ENCODE assay signal across 9 mouse cellular contexts in genomic region chr13:92592786-92593635, GRCm38 (mm10). TPM values are rescaled to one million over a fixed set of nuclear protein-coding genes. Genes with fewer than 3 reads are reported as not detected.
DNase-seq lines count a peak whose midpoint lies in the region; ATAC-seq lines count a peak whose summit lies in the region.
"Had no signal": no experiment of that assay in that cellular context is flagged by ENCODE, and none has a peak within 500 bp of the region (broad histone marks: within the 10 kb centered on the region; RNA-seq: fewer than 3 reads in every experiment).

No protein-coding gene starts in this region.

- peak overlapping the region; percentile 29 for H3K4me2 ChIP-seq in kidney, embryonic 16.5 days (replicated peaks; ENCODE audit: low read depth, low read length)
- peak overlapping the region; percentile 35; the same call in 1 of the 2 replicates for H3K4me2 ChIP-seq in heart, embryonic 15.5 days
- no peak overlapping the region for H3K4me2 ChIP-seq in neural tube, embryonic 11.5 days (ENCODE audit: low read depth)

- H3K36me3 ChIP-seq in kidney, embryonic 16.5 days (ENCODE audit: insufficient read depth, low read length): no peaks in the 10 kb centered on the region
- H3K36me3 ChIP-seq in heart, embryonic 15.5 days: no peaks in the 10 kb centered on the region
- no peaks in the 10 kb centered on the region for H3K36me3 ChIP-seq in limb, embryonic 10.5 days
- H3K36me3 ChIP-seq in neural tube, embryonic 11.5 days (ENCODE audit: control insufficient read depth, insufficient read depth, low read length): no peaks in the 10 kb centered on the region

- H3K4me3 ChIP-seq in kidney, embryonic 16.5 days (ENCODE audit: low read length): no peak overlapping the region
- H3K4me3 ChIP-seq in heart, embryonic 15.5 days: no peak overlapping the region
- H3K4me3 ChIP-seq in limb, embryonic 10.5 days: no peak overlapping the region
- H3K4me3 ChIP-seq in neural tube, embryonic 11.5 days (ENCODE audit: low read depth, low read length): no peak overlapping the region

- H3K27me3 ChIP-seq in kidney, embryonic 16.5 days (ENCODE audit: insufficient read depth, low read length): no peaks in the 10 kb centered on the region
- no peaks in the 10 kb centered on the region for H3K27me3 ChIP-seq in heart, embryonic 15.5 days
- no peaks in the 10 kb centered on the region for H3K27me3 ChIP-seq in limb, embryonic 10.5 days (ENCODE audit: low read depth, poor library complexity, severe bottlenecking)
- H3K27me3 ChIP-seq in neural tube, embryonic 11.5 days (ENCODE audit: control insufficient read depth, insufficient read depth, low read length): no peaks in the 10 kb centered on the region

- no peak for DNase-seq in kidney, adult 8-10 months
- peak; percentile 36 for DNase-seq in limb, embryonic 10.5 days (ENCODE audit: low spot score)
- DNase-seq in neural tube, embryonic 11.5 days (ENCODE audit: low spot score): peak; percentile 49
- DNase-seq in thymus, postnatal 0 days (ENCODE audit: low spot score): no peak
- no peak for DNase-seq in cerebellum, postnatal 36 days

- peak overlapping the region; percentile 90 for H3K27ac ChIP-seq in kidney, embryonic 16.5 days (ENCODE audit: low read length)
- peak overlapping the region; percentile 54 for H3K27ac ChIP-seq in heart, embryonic 15.5 days
- H3K27ac ChIP-seq in limb, embryonic 10.5 days: peak overlapping the region; percentile 56
- no peak overlapping the region for H3K27ac ChIP-seq in neural tube, embryonic 11.5 days (ENCODE audit: low read depth, low read length)

- ATAC-seq in kidney, embryonic 16.5 days (ENCODE audit: low FRiP score, low TSS enrichment): peak; percentile 94
- ATAC-seq in common myeloid progenitor, adult 5-6 weeks (replicated peaks; ENCODE audit: low read depth, poor library complexity, severe bottlenecking): peak; percentile 91
- ATAC-seq in heart, embryonic 15.5 days (replicated peaks; ENCODE audit: insufficient number of reproducible peaks, insufficient read depth, low FRiP score, low read depth): peak; percentile 58
- peak; percentile 52 for ATAC-seq in neural tube, embryonic 11.5 days (ENCODE audit: insufficient read depth, low FRiP score, low TSS enrichment)

- peaks cover 34% of the 10 kb centered on the region for H3K4me1 ChIP-seq in kidney, embryonic 16.5 days (ENCODE audit: insufficient read depth, low read length)
- peaks cover 26% of the 10 kb centered on the region for H3K4me1 ChIP-seq in heart, embryonic 15.5 days (replicated peaks)
- H3K4me1 ChIP-seq in limb, embryonic 10.5 days: peaks cover 28% of the 10 kb centered on the region
- peaks cover 19% of the 10 kb centered on the region for H3K4me1 ChIP-seq in neural tube, embryonic 11.5 days (ENCODE audit: control insufficient read depth, insufficient read depth, low read length)

- H3K9ac ChIP-seq in kidney, embryonic 16.5 days (replicated peaks; ENCODE audit: low read length): no peak overlapping the region
- no peak overlapping the region for H3K9ac ChIP-seq in heart, embryonic 15.5 days
- no peak overlapping the region for H3K9ac ChIP-seq in neural tube, embryonic 11.5 days (ENCODE audit: low read length)

- 6% methylated on average over 12 of the region's 12 CpGs for WGBS in kidney, embryonic 16.5 days
- 14% methylated on average over 12 of the region's 12 CpGs for WGBS in heart, embryonic 15.5 days
- 31% methylated on average over 12 of the region's 12 CpGs for WGBS in limb, embryonic 10.5 days
- 11% methylated on average over 12 of the region's 12 CpGs for WGBS in neural tube, embryonic 11.5 days

- H3K9me3 ChIP-seq in kidney, embryonic 16.5 days (ENCODE audit: low read length): no peaks in the 10 kb centered on the region
- no peaks in the 10 kb centered on the region for H3K9me3 ChIP-seq in heart, embryonic 15.5 days (replicated peaks)
- H3K9me3 ChIP-seq in limb, embryonic 10.5 days (replicated peaks): no peaks in the 10 kb centered on the region
- H3K9me3 ChIP-seq in neural tube, embryonic 11.5 days (ENCODE audit: control insufficient read depth, low read length): no peaks in the 10 kb centered on the region

RNA-seq across cellular contexts. Expression of gene Spz1, which starts 17.0 kb away (rescaled TPM):
- not detected in 2 replicates for polyA plus RNA-seq in kidney, embryonic 16.5 days (2015; fragmentation: Nextera tagmentation; extraction: Ambion mirVana)
- total RNA-seq in common myeloid progenitor, adult 5-6 weeks (2017): not detected in 2 replicates
- polyA plus RNA-seq in heart, embryonic 15.5 days (2015; fragmentation: Nextera tagmentation; extraction: Ambion mirVana): not detected in 2 replicates
- not detected in 2 replicates for polyA plus RNA-seq in limb, embryonic 10.5 days (2016; fragmentation: Nextera tagmentation; extraction: Ambion mirVana)
- not detected in 2 replicates for polyA plus RNA-seq in neural tube, embryonic 11.5 days (2014; fragmentation: Nextera tagmentation; extraction: Ambion mirVana)
- polyA plus RNA-seq in thymus, postnatal 0 days (2015; fragmentation: Nextera tagmentation; extraction: Ambion mirVana): not detected in 2 replicates
- polyA plus RNA-seq: frontal cortex, adult 2 months had no signal

RNA-seq across cellular contexts. Expression of gene Serinc5, which starts 17.9 kb away (rescaled TPM):
- 19.7 and 20.1 TPM in 2 replicates for polyA plus RNA-seq in kidney, embryonic 16.5 days (2015; fragmentation: Nextera tagmentation; extraction: Ambion mirVana)
- 11.3 and 15.5 TPM in 2 replicates for total RNA-seq in common myeloid progenitor, adult 5-6 weeks (2017)
- polyA plus RNA-seq in heart, embryonic 15.5 days (2015; fragmentation: Nextera tagmentation; extraction: Ambion mirVana): 9.6 and 11.3 TPM in 2 replicates
- polyA plus RNA-seq in limb, embryonic 10.5 days (2016; fragmentation: Nextera tagmentation; extraction: Ambion mirVana): 9.1 and 10.1 TPM in 2 replicates
- 18.0 and 21.0 TPM in 2 replicates for polyA plus RNA-seq in neural tube, embryonic 11.5 days (2014; fragmentation: Nextera tagmentation; extraction: Ambion mirVana)
- polyA plus RNA-seq in thymus, postnatal 0 days (2015; fragmentation: Nextera tagmentation; extraction: Ambion mirVana): 27.0 and 32.2 TPM in 2 replicates

Comparison
In these comparisons a context has a peak if more than half of its experiments do, and no peak if none do; other contexts are left out.
1. DNase-seq: peak in limb, embryonic 10.5 days (single experiment) and neural tube, embryonic 11.5 days (single experiment); none in kidney, adult 8-10 months (0 of 2), thymus, postnatal 0 days (single experiment) and cerebellum, postnatal 36 days (0 of 2).
2. Peak in every context shown above with its lines, with median percentiles within 50 percentile points of each other: ATAC-seq.